Mouse (Mus musculus) hindbrain, embryonic 11.5 days (tissue): ENCODE measurements around the gene Tgm2. TPM values are rescaled to one million over a fixed set of nuclear protein-coding genes. Genes with fewer than 3 reads are reported as not detected.

ENCODE experiments used
- ATAC-seq: fragments of 200-750 bp; cut with Nextera tagmentation; 2 replicates; pipeline ENCODE4 v1.8.0; 2017; ENCODE audit warnings: mild to moderate bottlenecking, moderate TSS enrichment, moderate library complexity; ENCODE audit not compliant: low FRiP score
- DNase-seq: peaks from one replicate; pipeline ENCODE4 v3.0.0-alpha.2; 2015; ENCODE audit warnings: low spot score
- H3K27ac ChIP-seq: fragments of 300-500 bp; sonication (generic); 2 replicates; pipeline ENCODE4 v1.5.1; 2014; ENCODE audit warnings: mild to moderate bottlenecking, low read depth, low read length
- H3K27me3 ChIP-seq: fragments of 300-500 bp; sonication (generic); 2 replicates; pipeline ENCODE4 v1.6.1; 2014; ENCODE audit warnings: mild to moderate bottlenecking, low read length, moderate library complexity, mixed read lengths; ENCODE audit not compliant: control insufficient read depth, insufficient read depth
- H3K36me3 ChIP-seq: fragments of 300-500 bp; sonication (generic); 2 replicates; pipeline ENCODE4 v1.6.1; 2014; ENCODE audit warnings: mild to moderate bottlenecking, low read length, moderate library complexity, mixed read lengths; ENCODE audit not compliant: control insufficient read depth, insufficient read depth
- H3K4me1 ChIP-seq: fragments of 300-500 bp; sonication (generic); replicated peaks from 2 replicates; pipeline ENCODE4 v1.6.1; 2014; ENCODE audit warnings: low read length, mixed read lengths; ENCODE audit not compliant: control insufficient read depth, insufficient read depth
- H3K4me2 ChIP-seq: fragments of 300-500 bp; sonication (generic); replicated peaks from 2 replicates; pipeline ENCODE4 v1.6.1; 2014; ENCODE audit warnings: mild to moderate bottlenecking, low read depth, low read length
- H3K4me3 ChIP-seq: fragments of 300-500 bp; sonication (generic); 2 replicates; pipeline ENCODE4 v1.5.1; 2014; ENCODE audit warnings: low read depth, low read length
- H3K9ac ChIP-seq: fragments of 300-500 bp; sonication (generic); 2 replicates; pipeline ENCODE4 v1.6.1; 2014; ENCODE audit warnings: low read depth, low read length
- H3K9me3 ChIP-seq: fragments of 300-500 bp; sonication (generic); 2 replicates; pipeline ENCODE4 v1.6.1; 2016; ENCODE audit warnings: low read length; ENCODE audit not compliant: control insufficient read depth
- WGBS: fragments of 180-500 bp; shearing (Covaris S2); extraction: QIAGEN DNeasy Blood & Tissue Kit; methylation state at CpG from one replicate; pipeline ENCODE4 v1.1.7; 2014; 5-methylcytosine and 5-hydroxymethylcytosine counted together
- polyA plus RNA-seq: library from polyadenylated mRNA; unstranded; fragments of >200 nt; fragmentation: Nextera tagmentation; extraction: Ambion mirVana; gene quantifications from 2 replicates; pipeline ENCODE4 v1.2.1, GENCODE M21; 2014

Gene Tgm2
- polyA plus RNA-seq, 1 experiment from 2014 or later, result 4.2 TPM

GRCm38 (mm10) chr2:158161761-158162160, 15.5 kb upstream of the Tgm2 start:
- Histone ChIP-seq H3K27ac (no peak overlapping the region), H3K4me2 (no peak overlapping the region), H3K9me3 (no peaks in the 10 kb centered on the region), H3K4me3 (no peak overlapping the region), H3K36me3 (no peaks in the 10 kb centered on the region), H3K27me3 (no peaks in the 10 kb centered on the region), H3K4me1 (0 out of 2 replicates have a peak, but pooled peaks cover 3% of the 10 kb centered on the region), H3K9ac (no peak overlapping the region)
- DNase-seq (no peak), ATAC-seq (no peak)
- WGBS, result 84% methylated on average over 6 of the region's 6 CpGs

GRCm38 (mm10) chr2:158159376-158160235, 13.4 kb upstream of the Tgm2 start:
- H3K4me3 ChIP-seq, result no peak overlapping the region
- WGBS, result 39% methylated on average over 7 of the region's 7 CpGs
- 0 out of 2 replicates have a peak, but pooled peaks cover 3% of the 10 kb centered on the region for H3K4me1 ChIP-seq
- H3K27ac ChIP-seq, result no peak overlapping the region
- DNase-seq, result no peak
- ATAC-seq, result no peak
- H3K9ac ChIP-seq, result no peak overlapping the region
- no peaks in the 10 kb centered on the region for H3K27me3 ChIP-seq
- H3K36me3 ChIP-seq, result no peaks in the 10 kb centered on the region
- no peak overlapping the region for H3K4me2 ChIP-seq
- no peaks in the 10 kb centered on the region for H3K9me3 ChIP-seq

GRCm38 (mm10) chr2:158157654-158158053, 11.4 kb upstream of the Tgm2 start:
- DNase-seq (no peak), ATAC-seq (no peak)
- 63% methylated on average over 8 of the region's 8 CpGs for WGBS
- Histone ChIP-seq H3K27me3 (no peaks in the 10 kb centered on the region), H3K9ac (no peak overlapping the region), H3K4me3 (no peak overlapping the region), H3K4me2 (no peak overlapping the region), H3K36me3 (no peaks in the 10 kb centered on the region), H3K9me3 (no peaks in the 10 kb centered on the region), H3K27ac (no peak overlapping the region), H3K4me1 (0 out of 2 replicates have a peak, but pooled peaks cover 3% of the 10 kb centered on the region)

- 92% methylated on average over 9 of the region's 9 CpGs for WGBS
- Histone ChIP-seq H3K4me3 (no peak overlapping the region), H3K36me3 (no peaks in the 10 kb centered on the region), H3K9me3 (no peaks in the 10 kb centered on the region), H3K9ac (no peak overlapping the region), H3K4me2 (no peak overlapping the region), H3K27me3 (no peaks in the 10 kb centered on the region), H3K27ac (no peak overlapping the region), H3K4me1 (0 out of 2 replicates have a peak, but pooled peaks cover 3% of the 10 kb centered on the region)
- no peak for ATAC-seq
- no peak for DNase-seq
Measured at GRCm38 (mm10) chr2:158156487-158156886, 10.3 kb upstream of the Tgm2 start.

- H3K4me1 ChIP-seq, result 0 out of 2 replicates have a peak, but pooled peaks cover 3% of the 10 kb centered on the region
- 44% methylated on average over 2 of the region's 2 CpGs for WGBS
Measured at GRCm38 (mm10) chr2:158155615-158156014, 9.4 kb upstream of the Tgm2 start.

GRCm38 (mm10) chr2:158155101-158155500, 8.9 kb upstream of the Tgm2 start:
- no peaks in the 10 kb centered on the region for H3K4me1 ChIP-seq
- 90% methylated on average over 7 of the region's 7 CpGs for WGBS

More at GRCm38 (mm10) chr2:158155615-158156014, 9.4 kb upstream of the Tgm2 start:
- H3K9ac ChIP-seq, result no peak overlapping the region
- H3K27ac ChIP-seq, result no peak overlapping the region
- no peak overlapping the region for H3K4me2 ChIP-seq
- no peaks in the 10 kb centered on the region for H3K27me3 ChIP-seq
- H3K36me3 ChIP-seq, result no peaks in the 10 kb centered on the region
- H3K4me3 ChIP-seq, result no peak overlapping the region
- ATAC-seq (no peak), DNase-seq (no peak)
- no peaks in the 10 kb centered on the region for H3K9me3 ChIP-seq

GRCm38 (mm10) chr2:158154641-158155040, 8.4 kb upstream of the Tgm2 start:
- ATAC-seq (no peak), DNase-seq (peak; percentile 27)
- no peak overlapping the region for H3K4me3 ChIP-seq
- no peaks in the 10 kb centered on the region for H3K9me3 ChIP-seq
- H3K27ac ChIP-seq, result no peak overlapping the region
- WGBS, result 37% methylated on average over 8 of the region's 8 CpGs
- no peaks in the 10 kb centered on the region for H3K27me3 ChIP-seq
- H3K4me2 ChIP-seq, result no peak overlapping the region
- no peaks in the 10 kb centered on the region for H3K4me1 ChIP-seq
- no peaks in the 10 kb centered on the region for H3K36me3 ChIP-seq
- H3K9ac ChIP-seq, result no peak overlapping the region

More at GRCm38 (mm10) chr2:158155101-158155500, 8.9 kb upstream of the Tgm2 start:
- ATAC-seq (no peak), DNase-seq (no peak)
- Histone ChIP-seq H3K27ac (no peak overlapping the region), H3K4me3 (no peak overlapping the region), H3K9ac (no peak overlapping the region), H3K9me3 (no peaks in the 10 kb centered on the region), H3K27me3 (no peaks in the 10 kb centered on the region), H3K4me2 (no peak overlapping the region), H3K36me3 (no peaks in the 10 kb centered on the region)

GRCm38 (mm10) chr2:158153728-158154343, 7.6 kb upstream of the Tgm2 start:
- peak; percentile 36; the same call in 1 of the 2 replicates for ATAC-seq

More at GRCm38 (mm10) chr2:158153728-158154343, 7.6 kb upstream of the Tgm2 start:
- Histone ChIP-seq H3K27me3 (no peaks in the 10 kb centered on the region), H3K9me3 (no peaks in the 10 kb centered on the region), H3K36me3 (no peaks in the 10 kb centered on the region), H3K9ac (peak overlapping the region; percentile 8; the same call in 1 of the 2 replicates), H3K4me2 (peak overlapping the region; percentile 40), H3K4me1 (no peaks in the 10 kb centered on the region), H3K4me3 (peak overlapping the region; percentile 20), H3K27ac (peak overlapping the region; percentile 12; the same call in 1 of the 2 replicates)
- 1% methylated on average over 22 of the region's 22 CpGs for WGBS
- DNase-seq, result peak; percentile 55
